Mouse (Mus musculus) left cerebral cortex, postnatal 4 days (tissue): ENCODE results near the gene Ttyh2. TPM values are rescaled to one million over a fixed set of nuclear protein-coding genes. Genes with fewer than 3 reads are reported as not detected.

ENCODE experiments used
- DNase-seq: peaks from one replicate; pipeline ENCODE4 v3.0.0-alpha.2; 2022
- intact Hi-C: fragments of 180-260 bp; cut with DNase I; formaldehyde crosslinking; loops from one replicate; pipeline ENCODE4 v1.15.1; 2025
- total RNA-seq, 2 experiments: library from RNA; stranded (reverse); gene quantifications; 2 replicates each; pipeline ENCODE4 v1.2.3; 2021

Ttyh2 gene
- total RNA-seq, 2 experiments from 2014 or later: 19.9 to 21.4 TPM

DNA sequence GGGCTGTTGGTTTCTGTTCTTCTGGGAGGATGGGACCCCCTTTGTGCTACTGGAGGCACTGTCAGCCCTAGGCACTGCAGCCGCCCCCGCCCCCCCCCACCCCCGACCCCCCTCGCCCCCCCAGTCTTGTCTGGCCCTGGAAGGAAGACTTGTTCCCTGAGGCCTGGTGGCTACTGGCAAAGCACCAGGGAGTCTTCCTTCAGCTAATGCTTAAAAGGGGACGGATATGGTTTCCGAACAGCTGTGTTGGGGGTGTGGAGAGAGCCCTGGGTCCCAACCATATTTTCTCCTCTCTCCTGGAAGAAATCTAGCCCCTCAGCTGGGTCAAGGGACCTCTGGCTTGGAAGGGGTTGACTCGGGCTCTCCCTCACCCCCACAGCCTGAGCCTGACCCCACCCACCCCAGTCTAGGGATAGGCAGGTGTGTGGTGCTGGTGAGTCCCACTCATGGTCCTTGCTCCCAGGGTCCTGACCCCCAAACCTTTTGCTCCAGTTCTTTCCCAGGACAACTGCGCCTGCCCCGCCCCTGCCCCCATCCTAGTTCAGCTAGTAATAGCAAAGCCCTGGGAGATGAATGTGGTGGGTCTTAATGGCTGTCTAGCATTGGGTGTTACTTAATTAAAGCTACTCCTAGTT lies 1.8 kb downstream of the Ttyh2 start:
- intact Hi-C loops: no loop called here
- DNase-seq: no peak

GRCm38 (mm10) chr11:114679582-114679981 lies 4.4 kb downstream of the Ttyh2 start:
- intact Hi-C loops: no loop called here
- peak; percentile 40 for DNase-seq

GRCm38 (mm10) chr11:114680291-114680690 lies 5.1 kb downstream of the Ttyh2 start:
- DNase-seq: no peak
- intact Hi-C loops: no loop called here

- intact Hi-C loops: no loop called here
- no peak for DNase-seq
Observed at GRCm38 (mm10) chr11:114681054-114681453, 5.8 kb downstream of the Ttyh2 start.

- DNase-seq: no peak
- intact Hi-C loops: no loop called here
Observed at GRCm38 (mm10) chr11:114682321-114682900, 7.2 kb downstream of the Ttyh2 start.

DNA sequence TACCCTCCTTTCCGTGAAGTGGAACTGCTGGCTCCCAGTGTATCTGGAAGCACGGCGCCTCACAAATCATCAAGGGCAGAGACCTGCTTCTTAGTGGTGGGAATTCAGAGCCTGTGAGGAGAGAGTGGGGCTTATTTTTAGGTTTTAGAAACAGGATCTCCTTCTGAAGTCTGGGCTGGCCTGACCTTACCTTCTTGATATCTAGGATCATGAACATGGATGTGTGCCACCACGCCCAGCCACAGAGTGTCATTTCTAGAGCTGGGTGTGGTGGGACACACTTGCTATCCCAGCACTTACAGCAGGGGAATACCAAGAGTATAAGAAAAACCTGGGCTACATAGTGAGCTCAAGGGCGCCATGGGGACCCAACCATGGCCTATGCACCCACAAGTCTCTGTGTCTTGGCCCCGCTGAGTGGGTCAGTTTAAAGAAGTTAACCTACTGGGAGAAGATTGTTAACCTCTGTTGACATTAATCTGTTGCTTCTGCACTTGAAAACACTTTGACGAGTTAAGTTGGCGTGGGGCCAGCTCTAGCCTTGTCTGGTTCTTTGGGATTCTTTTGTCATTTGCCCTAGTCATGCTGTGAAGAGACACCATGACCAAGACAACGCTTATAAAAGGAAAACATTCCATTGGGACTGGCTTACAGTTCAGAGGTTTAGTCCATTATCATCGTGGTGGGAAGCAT lies 7.9 kb downstream of the Ttyh2 start:
- intact Hi-C loops: no loop called here
- no peak for DNase-seq

- no peak for DNase-seq
- intact Hi-C loops: no loop called here
Observed at GRCm38 (mm10) chr11:114683722-114684621, 8.7 kb downstream of the Ttyh2 start.

DNA sequence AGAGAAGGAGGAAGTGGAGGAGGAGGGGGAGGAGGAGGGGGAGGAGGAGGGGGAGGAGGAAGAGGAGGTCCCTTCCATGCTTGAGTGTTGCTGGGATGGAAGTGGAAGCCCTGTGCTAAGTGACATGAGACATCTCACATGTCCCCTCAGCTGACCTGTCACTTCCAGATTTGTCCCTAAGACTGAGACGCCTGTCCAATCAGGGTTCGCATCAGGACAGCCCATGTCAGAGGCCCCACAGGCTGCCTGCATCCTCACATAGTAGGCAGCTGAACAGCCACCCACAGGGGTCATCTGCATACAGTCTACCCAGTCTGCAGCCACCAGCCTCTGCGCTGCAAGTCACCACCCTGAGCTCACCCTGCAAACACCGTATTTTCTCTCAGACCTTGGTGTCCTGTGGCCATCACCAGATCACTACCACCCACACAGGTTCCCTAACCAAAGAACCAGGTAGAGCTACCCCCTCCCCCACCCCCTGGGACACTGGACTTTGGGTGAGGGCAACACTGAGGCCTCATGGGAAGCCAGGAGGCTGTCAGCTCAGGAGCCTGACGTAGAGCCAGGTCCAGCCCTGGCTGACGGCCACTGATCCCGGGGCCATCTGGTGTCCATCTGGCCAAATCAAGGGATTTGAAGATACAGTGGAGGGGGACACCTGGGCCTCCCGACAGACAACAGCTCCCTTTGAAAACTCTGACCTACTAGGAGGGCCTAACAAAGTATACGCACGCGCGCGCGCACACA lies 9.6 kb downstream of the Ttyh2 start:
- peak; percentile 94 for DNase-seq
- intact Hi-C loops: no loop called here

- no peak for DNase-seq
- intact Hi-C loops: no loop called here
Observed at GRCm38 (mm10) chr11:114685526-114686040, 10.4 kb downstream of the Ttyh2 start.

- intact Hi-C loops: no loop called here
- peak; percentile 62 for DNase-seq
Observed at GRCm38 (mm10) chr11:114686221-114686959, 11.2 kb downstream of the Ttyh2 start.

GRCm38 (mm10) chr11:114687574-114688188 lies 12.4 kb downstream of the Ttyh2 start:
- intact Hi-C loops: no loop called here
- no peak for DNase-seq

DNA sequence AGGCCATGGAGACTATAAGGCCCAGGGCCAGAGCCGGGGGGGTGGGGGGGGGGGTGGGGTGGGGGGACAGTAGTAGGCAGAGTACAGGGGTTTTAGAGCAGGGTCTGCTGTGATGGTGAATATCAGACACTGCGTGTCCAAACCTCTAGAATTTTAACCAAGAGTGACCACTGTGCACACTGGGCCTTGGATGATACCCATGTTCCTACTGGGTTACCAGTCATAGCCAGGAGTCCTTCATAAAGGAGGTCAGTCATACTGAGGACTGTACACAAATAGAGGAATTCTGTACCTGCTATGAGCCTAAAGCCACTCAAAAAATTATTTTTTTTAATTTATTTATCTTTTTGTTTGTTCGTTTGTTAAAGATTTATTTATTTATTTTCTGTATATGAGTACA lies 13.5 kb downstream of the Ttyh2 start:
- intact Hi-C loops: no loop called here
- DNase-seq: no peak

DNA sequence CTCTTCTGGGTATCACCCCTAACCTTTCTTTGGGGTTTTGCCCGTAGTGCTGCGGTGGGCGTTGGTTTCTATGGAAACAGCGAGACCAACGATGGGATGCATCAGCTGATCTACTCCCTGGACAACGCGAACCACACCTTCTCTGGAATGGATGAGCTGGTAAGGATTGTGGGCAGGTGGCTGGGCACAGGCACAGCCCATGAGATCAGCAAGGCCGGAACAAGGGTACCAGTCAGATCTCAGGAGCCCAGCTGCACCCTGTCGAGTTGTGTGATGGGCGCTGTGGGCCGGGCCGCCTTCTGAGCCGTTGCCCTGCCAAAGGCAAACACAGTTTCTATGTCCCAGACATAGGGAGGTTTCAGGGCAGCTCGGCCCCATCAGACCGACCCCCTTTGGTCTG lies 15.0 kb downstream of the Ttyh2 start:
- no peak for DNase-seq
- intact Hi-C loops: no loop called here

DNA sequence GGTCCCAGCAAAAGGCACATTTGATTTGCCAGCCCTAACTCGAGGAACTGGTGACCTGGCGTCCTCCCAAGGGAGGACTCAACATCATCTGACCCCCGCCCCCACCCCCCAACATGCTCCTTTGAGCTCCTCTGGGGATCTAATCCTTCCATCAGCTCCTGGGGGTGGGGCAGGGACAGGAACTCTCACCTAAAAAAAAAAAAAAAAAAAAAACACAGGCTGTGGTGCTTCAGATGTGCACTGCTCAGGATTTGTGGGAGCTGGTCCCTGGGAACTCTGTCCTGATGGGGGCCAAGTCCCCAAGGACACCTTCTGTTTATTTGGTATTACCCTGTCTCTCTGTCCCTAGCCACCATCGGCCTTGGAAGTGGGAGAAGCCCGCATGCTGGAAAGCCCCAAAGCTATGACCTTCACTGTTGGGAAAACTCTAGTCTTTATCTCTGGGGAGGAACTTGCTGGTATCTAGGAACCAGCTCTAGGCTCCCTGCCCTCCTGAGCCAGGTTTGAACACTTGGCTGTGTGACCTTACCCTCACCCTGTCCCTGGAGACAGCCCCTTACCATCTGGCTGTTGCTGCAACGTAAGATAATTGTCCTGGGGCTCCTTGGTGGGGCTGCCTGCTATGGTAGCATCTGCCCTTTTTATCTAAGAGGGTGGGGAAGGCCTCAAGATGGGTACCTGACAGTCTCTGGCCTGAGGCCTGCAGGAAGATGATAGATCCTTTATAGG lies 16.4 kb downstream of the Ttyh2 start:
- intact Hi-C loops: no loop called here
- DNase-seq: no peak

GRCm38 (mm10) chr11:114692601-114693000 lies 17.4 kb downstream of the Ttyh2 start:
- intact Hi-C loops: no loop called here
- DNase-seq: no peak

- intact Hi-C loops: no loop called here
- no peak for DNase-seq
Observed at GRCm38 (mm10) chr11:114693456-114693855, 18.2 kb downstream of the Ttyh2 start.

- no peak for DNase-seq
- intact Hi-C loops: no loop called here
Observed at GRCm38 (mm10) chr11:114694451-114694850, 19.2 kb downstream of the Ttyh2 start.

- DNase-seq: no peak
- intact Hi-C loops: no loop called here
Observed at GRCm38 (mm10) chr11:114698496-114698895, 23.3 kb downstream of the Ttyh2 start.
